Mouse (Mus musculus): Measurements from ENCODE around the gene Lrrc39. TPM values are rescaled to one million over a fixed set of nuclear protein-coding genes. Genes with fewer than 3 reads are reported as not detected.
"Not testable (repeated sequence)": the region's sequence is repeated elsewhere in the genome, so short reads cannot be mapped to it uniquely, and the experiment has no call there.

The Lrrc39 gene
- under 1 TPM in 3 of 4 experiments, not detected in 1; 0.17 to 0.45 (median 0.31) TPM for total RNA-seq (2022)

GRCm38 (mm10) chr3:116562408-116563094, at the start of gene Lrrc39:
Gene Lrrc39 (plus strand): TSS chr3:116562973.
- no peak for DNase-seq (ENCODE audit: low spot score in 2 of 2)

DNA sequence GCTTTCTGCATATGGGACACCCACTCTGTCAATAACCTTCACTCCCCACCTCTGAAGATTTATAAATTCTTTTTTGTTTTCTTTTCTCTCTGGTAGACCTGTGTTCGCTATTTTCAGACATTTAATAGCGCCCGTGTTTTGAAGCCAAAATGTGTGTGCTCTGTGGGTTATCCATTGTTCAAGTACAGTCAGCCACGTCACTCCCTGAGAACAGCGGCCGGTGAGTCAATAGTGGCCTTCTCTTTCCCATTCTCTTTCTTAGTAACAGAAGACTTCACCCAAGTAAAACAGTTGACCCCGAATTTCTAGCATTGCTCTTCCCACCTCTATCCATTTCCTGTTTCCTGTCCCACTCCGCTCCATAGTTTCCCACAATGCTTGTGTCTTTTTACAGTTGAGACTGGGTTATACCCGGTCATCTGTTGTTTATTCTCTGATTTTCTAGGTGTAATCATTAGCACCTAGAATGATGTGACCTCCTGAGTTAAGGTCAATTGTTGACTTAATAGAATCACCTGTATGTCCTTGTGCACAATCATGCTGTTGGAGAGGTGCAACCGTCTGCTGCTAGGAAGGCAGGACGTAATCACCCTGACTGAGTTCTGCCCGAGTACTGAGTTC, 42.5 kb upstream of the Lrrc39 start:
- no peak for DNase-seq (ENCODE audit: low spot score in 2 of 2)

DNA sequence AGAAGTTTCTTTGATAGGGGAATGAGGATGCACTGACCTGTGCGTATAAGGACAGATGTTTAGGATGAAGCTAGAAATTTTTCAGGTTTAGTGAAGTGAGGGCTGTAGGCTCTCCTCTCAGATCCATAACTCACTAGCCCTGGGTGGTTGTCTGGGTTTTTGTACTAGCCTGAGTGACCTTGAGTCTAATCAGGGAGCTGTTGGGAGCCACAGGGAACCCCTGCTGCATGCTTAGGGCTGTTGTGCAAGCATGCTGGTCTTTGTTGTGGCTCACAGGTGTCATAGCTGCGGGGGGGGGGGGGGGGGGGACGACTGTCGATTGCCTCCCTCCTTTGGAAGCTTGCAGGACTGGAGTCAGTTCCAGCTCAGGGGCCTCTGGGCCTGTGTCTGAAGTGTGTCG, 33.0 kb upstream of the Lrrc39 start:
- DNase-seq (ENCODE audit: low spot score in 2 of 2), result no peak

- DNase-seq (ENCODE audit: low spot score in 2 of 2), result peak; percentile 23 to 54
Measured at GRCm38 (mm10) chr3:116530826-116531225, 31.9 kb upstream of the Lrrc39 start.

GRCm38 (mm10) chr3:116536428-116537199, 26.2 kb upstream of the Lrrc39 start:
- peak; percentile 28 to 38 for DNase-seq (ENCODE audit: low spot score in 2 of 2)

DNA sequence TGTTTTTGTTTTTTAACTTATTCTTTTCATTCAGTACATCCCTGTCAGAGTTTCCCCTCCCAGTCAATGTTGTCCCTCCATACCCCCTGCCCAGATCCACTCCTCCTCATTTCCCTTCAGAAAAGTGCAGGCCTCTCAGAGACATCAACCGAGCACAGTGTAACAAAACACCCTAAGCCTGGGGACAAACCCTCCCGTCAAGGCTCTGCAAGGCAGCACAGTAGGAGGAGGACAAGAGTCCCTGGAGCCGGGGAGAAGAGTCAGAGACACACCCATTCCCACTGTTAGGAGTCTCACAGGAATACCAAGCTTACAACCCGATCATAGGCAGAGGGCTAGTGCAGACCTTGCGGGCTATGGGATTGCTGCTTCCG, 25.6 kb upstream of the Lrrc39 start:
- DNase-seq (ENCODE audit: low spot score in 2 of 2), result no peak

DNA sequence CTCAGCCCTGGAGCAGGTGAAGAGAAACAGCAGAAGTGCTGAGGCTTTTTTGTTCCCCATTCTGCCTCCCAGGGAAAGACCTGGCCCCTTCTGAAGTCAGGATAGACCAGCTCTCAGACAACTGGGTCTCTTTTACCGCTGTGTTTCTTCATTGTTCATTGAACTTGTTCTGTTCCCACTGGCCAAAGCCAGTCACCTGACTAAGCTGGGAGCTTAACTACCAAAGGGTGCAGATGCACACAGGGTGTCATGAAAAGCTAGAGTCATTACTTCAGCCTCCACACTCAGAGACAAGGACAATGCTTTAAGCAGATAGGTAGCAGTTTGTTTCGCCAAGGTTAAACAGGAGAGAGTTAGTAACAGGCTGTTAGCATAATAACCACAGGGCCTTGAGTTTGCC, 20.7 kb upstream of the Lrrc39 start:
- no peak for DNase-seq (ENCODE audit: low spot score in 2 of 2)

DNA sequence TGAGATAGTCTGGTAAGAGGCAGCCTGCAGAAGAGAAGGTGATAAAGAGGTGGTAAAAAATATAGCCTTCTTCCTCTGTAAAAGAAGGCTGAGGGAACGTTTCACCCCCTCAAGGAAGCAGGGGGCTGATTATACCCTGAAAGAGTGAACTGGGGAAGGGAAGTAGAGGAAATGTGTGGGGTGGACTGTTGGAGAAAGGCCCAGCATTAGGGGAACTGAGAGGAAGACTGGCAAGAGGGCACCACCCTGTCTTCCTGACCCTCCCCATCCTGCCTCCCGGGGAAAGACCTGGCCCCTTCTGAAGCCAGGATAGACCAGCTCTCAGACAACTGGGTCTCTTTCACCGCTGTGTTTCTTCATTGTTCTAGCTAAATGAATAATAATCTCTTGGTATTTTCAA, 20.2 kb upstream of the Lrrc39 start:
- DNase-seq (ENCODE audit: low spot score in 2 of 2), result no peak

- no peak for DNase-seq (ENCODE audit: low spot score in 2 of 2)
Measured at GRCm38 (mm10) chr3:116547430-116547829, 15.3 kb upstream of the Lrrc39 start.

DNA sequence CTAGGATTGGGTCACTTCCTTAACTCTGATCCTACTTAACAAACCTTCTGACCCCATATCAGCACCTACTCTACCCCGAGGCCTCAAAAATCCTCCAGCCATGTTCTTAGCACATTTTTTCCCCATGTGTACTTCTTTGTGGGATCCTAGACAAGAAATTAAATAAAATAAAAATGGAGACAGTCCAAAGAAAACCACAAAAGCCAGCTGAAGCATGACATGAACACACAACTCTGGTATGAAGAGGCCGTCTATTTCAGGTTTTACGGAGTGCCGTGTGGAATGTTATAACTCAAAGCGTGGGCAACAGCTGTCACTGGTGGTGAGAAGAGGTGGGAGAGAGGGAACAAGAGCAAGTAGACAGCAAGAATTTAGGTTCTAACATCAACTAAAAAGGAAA, 11.4 kb upstream of the Lrrc39 start:
- DNase-seq (ENCODE audit: low spot score in 2 of 2), result no peak

GRCm38 (mm10) chr3:116561315-116561714, 1.5 kb upstream of the Lrrc39 start:
- DNase-seq (ENCODE audit: low spot score in 2 of 2), result not testable (repeated sequence)

GRCm38 (mm10) chr3:116563095-116563492, 321 bp downstream of the Lrrc39 start:
- no peak for DNase-seq (ENCODE audit: low spot score in 2 of 2)

GRCm38 (mm10) chr3:116570628-116571027, 7.9 kb downstream of the Lrrc39 start:
- DNase-seq (ENCODE audit: low spot score in 2 of 2), result no peak

GRCm38 (mm10) chr3:116577286-116577685, 14.5 kb downstream of the Lrrc39 start:
- no peak for DNase-seq (ENCODE audit: low spot score in 2 of 2)

DNA sequence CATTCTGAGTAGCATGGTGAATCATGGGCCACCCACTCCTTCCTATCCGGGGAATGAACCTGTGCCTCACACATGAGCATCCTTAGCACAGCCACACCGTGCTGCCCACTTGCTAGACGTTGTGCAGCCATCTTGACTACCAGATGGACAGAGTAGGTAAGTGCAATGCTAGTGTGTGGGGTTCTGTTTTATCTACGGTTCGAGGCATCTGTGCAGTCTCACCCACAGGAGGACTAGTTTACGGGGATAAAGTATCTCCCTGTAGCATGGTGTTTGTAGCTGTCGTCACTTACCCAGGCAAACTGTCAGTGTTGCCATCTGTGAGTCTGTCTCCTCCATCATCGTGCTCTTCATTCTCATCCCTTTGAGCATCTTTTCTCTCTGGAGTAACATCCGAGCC, 19.4 kb downstream of the Lrrc39 start:
- DNase-seq (ENCODE audit: low spot score in 2 of 2), result peak; percentile 18 to 26

DNA sequence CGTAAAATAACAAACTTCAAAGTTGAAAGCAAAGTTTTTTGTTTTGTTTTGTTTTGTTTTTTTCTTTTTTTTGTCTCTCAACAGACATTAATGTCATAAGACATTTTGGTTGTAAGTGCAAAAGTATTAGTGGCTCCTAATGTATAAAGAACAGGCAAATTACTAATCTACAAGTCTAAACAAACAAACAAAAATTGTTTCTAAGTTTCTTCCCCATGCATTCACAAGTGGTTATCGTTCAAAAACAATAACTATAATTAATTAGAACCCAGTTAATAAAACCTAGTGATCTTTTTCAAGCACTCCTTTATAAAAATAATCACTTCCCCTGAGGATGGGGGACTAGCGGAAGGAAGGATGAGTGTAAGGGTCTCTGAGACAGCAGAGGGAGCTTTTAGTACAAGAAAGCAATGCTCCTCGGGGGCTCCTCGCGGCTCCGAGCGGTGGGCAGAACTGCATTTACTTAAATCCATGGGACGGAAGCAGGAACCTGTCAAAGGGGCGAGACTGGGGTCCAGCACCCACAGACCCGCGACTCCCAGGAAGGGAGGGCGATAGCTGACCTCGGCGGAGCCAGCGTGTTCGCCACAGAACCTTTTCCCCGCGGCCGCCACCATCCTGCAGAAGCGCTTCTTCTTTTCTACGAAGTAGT, 31.4 kb downstream of the Lrrc39 start:
- DNase-seq (ENCODE audit: low spot score in 2 of 2), result no peak

DNA sequence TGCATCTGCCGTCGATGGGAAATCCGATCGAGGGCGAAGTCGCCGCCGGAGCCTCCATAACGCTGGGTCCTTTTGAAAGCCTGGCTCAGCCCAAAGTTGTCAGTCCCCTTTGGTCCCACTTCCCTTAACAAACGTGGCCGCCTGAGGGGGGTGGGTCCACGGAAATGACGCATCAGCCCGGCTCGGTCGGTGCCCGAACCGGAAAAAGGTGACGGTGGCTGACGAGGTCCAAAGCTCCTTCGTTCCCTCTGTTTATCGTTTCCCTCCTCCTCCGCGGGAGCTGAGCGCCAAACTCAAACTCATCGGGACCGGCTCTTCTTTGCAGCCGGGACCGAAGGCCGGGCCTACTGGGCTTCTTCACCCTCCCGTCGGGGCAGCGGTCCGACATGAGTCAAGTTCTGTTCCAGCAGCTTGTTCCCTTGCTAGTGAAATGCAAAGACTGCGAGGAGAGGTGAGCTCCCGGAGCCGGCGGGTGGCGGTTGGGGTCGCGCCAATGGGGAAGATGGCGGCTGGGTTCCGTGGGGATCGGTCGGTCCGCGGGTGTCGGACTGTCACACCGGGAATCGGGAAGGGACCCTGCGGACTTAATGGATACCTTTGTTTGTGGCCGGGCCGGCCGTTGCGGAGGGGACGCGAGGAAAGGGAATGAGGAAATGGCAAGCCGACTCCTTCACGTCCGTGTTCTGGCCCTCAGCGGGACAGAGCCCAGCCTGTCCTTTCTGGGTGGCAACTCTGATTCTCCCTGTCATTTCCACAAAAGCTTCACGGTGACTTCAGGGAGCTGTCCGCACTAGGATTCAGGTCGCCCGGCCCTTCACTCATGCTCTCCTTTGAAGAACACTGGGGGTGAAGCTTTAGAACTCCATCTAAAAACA, 32.2 kb downstream of the Lrrc39 start, which contains the start of gene Sass6:
TSS of gene Sass6 (plus strand) at position 255 of the 875 bp plus-strand sequence.
- DNase-seq (ENCODE audit: low spot score in 2 of 2), result peak; percentile 95 to 98

DNA sequence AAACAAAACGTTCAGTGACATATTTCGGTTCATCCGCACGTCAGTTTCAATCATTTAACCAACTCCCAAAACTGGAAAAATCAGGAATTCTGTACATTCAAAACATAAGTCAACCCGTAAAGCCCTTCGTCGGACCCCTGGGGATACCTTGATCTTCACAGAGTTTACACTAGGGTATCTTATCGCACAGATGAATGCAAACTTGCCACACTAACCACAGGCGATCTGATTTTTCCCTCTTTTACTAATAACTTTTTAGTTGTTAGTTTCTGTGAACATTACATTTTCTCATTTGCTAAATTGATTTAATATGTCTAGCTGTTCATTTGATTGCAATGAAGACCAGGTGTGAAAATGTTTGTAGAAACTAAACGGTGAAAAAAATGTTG, 32.8 kb downstream of the Lrrc39 start:
- DNase-seq (ENCODE audit: low spot score in 2 of 2), result no peak

GRCm38 (mm10) chr3:116599705-116600104, 36.9 kb downstream of the Lrrc39 start:
- no peak for DNase-seq (ENCODE audit: low spot score in 2 of 2)

GRCm38 (mm10) chr3:116601005-116601404, 38.2 kb downstream of the Lrrc39 start:
- no peak for DNase-seq (ENCODE audit: low spot score in 2 of 2)

DNA sequence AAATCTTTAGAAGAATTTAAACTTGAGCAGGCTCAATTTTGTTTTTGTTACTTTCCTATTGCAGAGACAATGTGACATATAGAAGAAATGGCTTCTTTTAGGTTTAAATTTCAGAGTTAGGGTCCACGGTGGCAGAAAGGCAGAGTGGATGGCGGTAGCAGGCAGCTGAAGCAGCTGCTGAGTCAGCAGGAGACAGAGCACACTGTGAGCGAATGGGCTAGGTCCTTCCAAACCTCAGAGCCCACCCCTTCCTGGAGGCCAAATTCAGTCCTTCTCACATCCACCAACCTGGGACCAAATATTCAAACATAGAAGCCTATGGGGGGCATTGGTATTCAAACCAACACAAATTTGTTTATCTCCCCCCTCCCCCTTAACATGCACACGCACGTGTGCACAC, 39.0 kb downstream of the Lrrc39 start:
- DNase-seq (ENCODE audit: low spot score in 2 of 2), result no peak
